Mouse (Mus musculus): ENCODE measurements around the gene Hbs1l.

The Hbs1l gene

DNA sequence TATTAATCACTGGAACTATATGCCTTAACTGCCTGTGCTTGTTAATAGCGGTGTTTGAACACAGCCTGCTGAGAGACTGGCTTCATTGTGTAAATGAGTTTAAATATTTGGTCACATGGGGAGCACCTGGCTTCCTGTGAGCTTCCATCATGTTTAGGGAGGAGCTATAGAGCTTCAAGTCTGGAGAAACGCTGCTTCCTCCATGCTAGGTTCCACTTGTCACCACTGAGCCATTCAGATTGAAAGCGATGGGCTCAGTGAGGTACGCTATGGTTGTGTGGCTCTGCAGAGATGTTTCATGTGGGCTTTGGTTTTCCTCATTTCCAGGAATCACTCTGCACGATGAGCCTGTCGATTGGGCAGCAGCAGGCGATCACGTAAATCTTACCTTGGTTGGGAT lies 62.2 kb downstream of the Hbs1l start:
- H3K4me1 ChIP-seq (replicated peaks; ENCODE audit: low read depth, low read length) = peaks cover 2% of the 10 kb centered on the region; the same call in 1 of the 2 replicates
- H3K4me3 ChIP-seq (replicated peaks; ENCODE audit: low read length) = no peak overlapping the region
- no peaks in the 10 kb centered on the region for H3K27me3 ChIP-seq (ENCODE audit: insufficient read depth, low read length)
- H3K9me3 ChIP-seq (ENCODE audit: low read length) = no peaks in the 10 kb centered on the region
- no peak for TF ChIP-seq NANOG (IDR thresholded peaks at IDR 0.05; ENCODE audit: borderline replicate concordance, low read length)
- no peak for TF ChIP-seq CTCF (conservative IDR thresholded peaks at IDR 0.05; ENCODE audit: low read length)
- no peak for TF ChIP-seq POU5F1 (IDR thresholded peaks at IDR 0.05; ENCODE audit: borderline replicate concordance, low read length)
- peaks cover 87% of the 10 kb centered on the region for H3K36me3 ChIP-seq (ENCODE audit: insufficient read depth, low read length)

DNA sequence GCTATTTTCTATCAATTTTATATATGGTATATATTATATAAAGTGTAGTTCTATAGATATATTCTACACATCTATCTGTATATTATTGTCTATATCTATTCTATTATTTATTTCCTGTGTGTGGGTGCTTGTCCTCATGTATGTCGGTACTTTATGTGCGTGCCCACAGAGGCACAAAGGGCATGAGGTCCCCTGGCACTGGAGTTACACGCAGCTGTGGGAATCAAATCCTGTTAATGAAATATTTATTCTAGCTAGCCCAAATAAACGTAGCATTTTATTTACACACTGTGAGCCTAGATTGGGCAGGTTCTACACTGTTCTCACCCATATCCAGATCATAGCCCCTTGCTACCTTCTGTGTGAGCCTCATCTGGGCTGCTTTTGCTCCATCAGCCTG lies 63.3 kb downstream of the Hbs1l start:
- Histone ChIP-seq H3K4me1 (replicated peaks; ENCODE audit: low read depth, low read length) (0 out of 2 replicates have a peak, but pooled peaks cover 2% of the 10 kb centered on the region), H3K4me3 (replicated peaks; ENCODE audit: low read length) (no peak overlapping the region), H3K36me3 (ENCODE audit: insufficient read depth, low read length) (peaks cover 82% of the 10 kb centered on the region), H3K9me3 (ENCODE audit: low read length) (no peaks in the 10 kb centered on the region), H3K27me3 (ENCODE audit: insufficient read depth, low read length) (no peaks in the 10 kb centered on the region)
- no peak for TF ChIP-seq POU5F1 (IDR thresholded peaks at IDR 0.05; ENCODE audit: borderline replicate concordance, low read length)
- no peak for TF ChIP-seq CTCF (conservative IDR thresholded peaks at IDR 0.05; ENCODE audit: low read length)
- TF ChIP-seq NANOG (IDR thresholded peaks at IDR 0.05; ENCODE audit: borderline replicate concordance, low read length) = no peak

- Histone ChIP-seq H3K27me3 (ENCODE audit: insufficient read depth, low read length) (no peaks in the 10 kb centered on the region), H3K4me3 (replicated peaks; ENCODE audit: low read length) (no peak overlapping the region), H3K36me3 (ENCODE audit: insufficient read depth, low read length) (peaks cover 81% of the 10 kb centered on the region), H3K4me1 (replicated peaks; ENCODE audit: low read depth, low read length) (peaks cover 13% of the 10 kb centered on the region; the same call in 1 of the 2 replicates), H3K9me3 (ENCODE audit: low read length) (no peaks in the 10 kb centered on the region)
- TF ChIP-seq POU5F1 (IDR thresholded peaks at IDR 0.05; ENCODE audit: borderline replicate concordance, low read length) = no peak
- TF ChIP-seq CTCF (conservative IDR thresholded peaks at IDR 0.05; ENCODE audit: low read length) = no peak
- no peak for TF ChIP-seq NANOG (IDR thresholded peaks at IDR 0.05; ENCODE audit: borderline replicate concordance, low read length)
Measured at GRCm38 (mm10) chr10:21361871-21362270, 66.1 kb downstream of the Hbs1l start.

DNA sequence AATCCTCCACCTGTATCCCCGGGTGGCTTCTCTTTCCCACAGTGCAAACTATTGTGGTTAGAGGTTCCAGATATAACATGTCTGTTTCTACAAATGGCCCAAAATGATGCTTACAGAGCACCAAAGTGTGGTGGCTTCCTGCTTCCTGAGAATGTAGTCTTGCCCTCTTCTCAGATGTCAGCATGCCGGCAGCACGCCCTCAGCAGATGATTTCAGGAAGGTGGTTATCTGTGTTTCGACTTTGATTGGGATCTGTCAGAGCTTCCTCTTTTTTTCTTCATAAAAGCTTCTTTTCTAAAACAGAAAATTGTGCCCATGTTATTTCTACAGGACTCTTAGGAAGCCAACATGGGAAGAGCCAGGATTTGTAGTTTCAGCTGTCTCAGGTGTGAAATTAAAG lies 67.5 kb downstream of the Hbs1l start:
- no peak overlapping the region for H3K4me3 ChIP-seq (replicated peaks; ENCODE audit: low read length)
- H3K36me3 ChIP-seq (ENCODE audit: insufficient read depth, low read length) = peaks cover 82% of the 10 kb centered on the region
- H3K27me3 ChIP-seq (ENCODE audit: insufficient read depth, low read length) = no peaks in the 10 kb centered on the region
- peaks cover 10% of the 10 kb centered on the region; the same call in 1 of the 2 replicates for H3K4me1 ChIP-seq (replicated peaks; ENCODE audit: low read depth, low read length)
- H3K9me3 ChIP-seq (ENCODE audit: low read length) = no peaks in the 10 kb centered on the region
- TF ChIP-seq POU5F1 (IDR thresholded peaks at IDR 0.05; ENCODE audit: borderline replicate concordance, low read length) (no peak), NANOG (IDR thresholded peaks at IDR 0.05; ENCODE audit: borderline replicate concordance, low read length) (no peak), CTCF (conservative IDR thresholded peaks at IDR 0.05; ENCODE audit: low read length) (no peak)

DNA sequence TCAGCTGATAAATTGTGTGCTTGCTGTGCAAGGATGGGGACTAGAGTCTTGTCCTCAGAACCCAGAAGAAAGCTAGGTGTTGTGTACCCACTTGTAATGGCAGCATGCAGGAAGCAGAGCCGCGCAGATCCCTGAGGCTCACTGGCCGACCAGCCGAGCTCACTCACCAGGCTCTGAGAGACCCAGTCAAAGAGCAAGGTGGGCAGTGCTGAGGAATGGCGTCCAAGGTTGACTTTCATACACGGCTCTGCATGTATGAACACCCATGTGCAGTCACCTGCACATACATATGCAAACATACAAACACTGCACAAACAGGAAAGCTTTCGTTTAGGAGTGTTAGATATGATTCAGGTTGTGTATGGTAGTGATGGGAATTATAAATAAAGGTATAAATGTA lies 69.2 kb downstream of the Hbs1l start:
- no peak for TF ChIP-seq CTCF (conservative IDR thresholded peaks at IDR 0.05; ENCODE audit: low read length)
- no peak for TF ChIP-seq POU5F1 (IDR thresholded peaks at IDR 0.05; ENCODE audit: borderline replicate concordance, low read length)
- no peak for TF ChIP-seq NANOG (IDR thresholded peaks at IDR 0.05; ENCODE audit: borderline replicate concordance, low read length)
- Histone ChIP-seq H3K36me3 (ENCODE audit: insufficient read depth, low read length) (peaks cover 86% of the 10 kb centered on the region), H3K4me1 (replicated peaks; ENCODE audit: low read depth, low read length) (peaks cover 10% of the 10 kb centered on the region; the same call in 1 of the 2 replicates), H3K4me3 (replicated peaks; ENCODE audit: low read length) (no peak overlapping the region), H3K27me3 (ENCODE audit: insufficient read depth, low read length) (no peaks in the 10 kb centered on the region), H3K9me3 (ENCODE audit: low read length) (no peaks in the 10 kb centered on the region)

DNA sequence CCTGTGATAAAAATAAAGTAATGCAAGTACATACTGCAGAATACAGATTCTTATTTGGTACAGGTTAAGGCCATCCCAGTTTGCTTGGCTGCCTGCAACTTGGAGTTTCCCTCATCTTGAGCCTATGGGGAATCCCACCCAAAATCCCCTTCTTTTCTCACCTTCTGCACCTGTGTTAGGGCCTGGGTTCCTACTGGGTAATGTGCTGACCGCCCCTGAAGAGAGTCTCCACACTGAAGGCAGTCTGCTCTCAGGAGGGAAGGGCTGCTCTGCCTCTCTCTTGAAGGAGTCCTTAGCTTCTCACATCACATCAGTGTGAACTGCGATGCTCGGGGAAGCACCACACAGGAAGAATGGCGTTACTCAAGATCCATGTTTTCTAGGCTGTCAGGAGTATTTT lies 70.1 kb downstream of the Hbs1l start:
- Histone ChIP-seq H3K27me3 (ENCODE audit: insufficient read depth, low read length) (no peaks in the 10 kb centered on the region), H3K4me3 (replicated peaks; ENCODE audit: low read length) (no peak overlapping the region), H3K9me3 (ENCODE audit: low read length) (no peaks in the 10 kb centered on the region), H3K4me1 (replicated peaks; ENCODE audit: low read depth, low read length) (peaks cover 10% of the 10 kb centered on the region; the same call in 1 of the 2 replicates), H3K36me3 (ENCODE audit: insufficient read depth, low read length) (peaks cover 83% of the 10 kb centered on the region)
- TF ChIP-seq CTCF (conservative IDR thresholded peaks at IDR 0.05; ENCODE audit: low read length) (no peak), NANOG (IDR thresholded peaks at IDR 0.05; ENCODE audit: borderline replicate concordance, low read length) (no peak), POU5F1 (IDR thresholded peaks at IDR 0.05; ENCODE audit: borderline replicate concordance, low read length) (no peak)

DNA sequence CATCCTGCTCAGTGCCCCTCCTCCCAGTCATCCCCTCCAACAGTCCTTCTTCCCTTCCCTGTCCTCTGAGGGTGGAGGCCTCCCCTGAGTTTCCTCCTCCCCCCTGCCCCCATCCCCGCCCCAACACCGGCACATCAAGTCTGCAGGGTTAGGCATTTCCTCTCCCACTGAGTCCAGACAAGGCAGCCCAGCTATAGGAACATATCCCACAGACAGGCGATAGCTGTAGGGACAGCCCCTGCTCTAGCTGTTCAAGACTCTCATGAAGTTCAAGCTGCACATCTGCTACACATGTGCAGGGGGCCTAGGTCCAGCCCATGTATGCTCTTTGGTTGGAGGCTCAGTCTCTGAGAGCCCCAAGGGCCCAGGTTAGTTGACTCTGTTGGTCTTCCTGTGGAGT lies 70.7 kb downstream of the Hbs1l start:
- TF ChIP-seq CTCF (conservative IDR thresholded peaks at IDR 0.05; ENCODE audit: low read length) (no peak), POU5F1 (IDR thresholded peaks at IDR 0.05; ENCODE audit: borderline replicate concordance, low read length) (no peak), NANOG (IDR thresholded peaks at IDR 0.05; ENCODE audit: borderline replicate concordance, low read length) (no peak)
- no peaks in the 10 kb centered on the region for H3K9me3 ChIP-seq (ENCODE audit: low read length)
- H3K4me3 ChIP-seq (replicated peaks; ENCODE audit: low read length) = no peak overlapping the region

DNA sequence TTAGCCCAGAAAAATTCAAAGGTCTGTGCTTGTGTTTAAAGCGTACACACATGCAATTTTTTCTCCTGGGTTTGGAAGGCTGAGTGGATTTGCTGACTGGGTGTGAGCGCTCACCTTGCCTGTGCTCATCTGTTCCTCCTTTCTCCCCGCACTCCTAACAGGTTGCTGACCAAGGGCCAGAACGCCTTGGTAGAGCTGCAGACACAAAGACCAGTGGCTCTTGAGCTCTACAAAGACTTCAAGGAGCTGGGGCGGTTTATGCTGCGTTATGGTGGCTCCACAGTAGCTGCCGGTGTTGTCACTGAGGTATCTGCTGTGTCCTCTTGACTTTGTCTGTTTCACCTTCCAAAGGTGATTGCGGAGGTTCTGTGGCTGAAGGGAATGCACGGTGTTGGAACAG lies 71.7 kb downstream of the Hbs1l start:
- H3K36me3 ChIP-seq (ENCODE audit: insufficient read depth, low read length) = peaks cover 70% of the 10 kb centered on the region
- no peak for TF ChIP-seq POU5F1 (IDR thresholded peaks at IDR 0.05; ENCODE audit: borderline replicate concordance, low read length)
- H3K4me1 ChIP-seq (replicated peaks; ENCODE audit: low read depth, low read length) = peaks cover 10% of the 10 kb centered on the region; the same call in 1 of the 2 replicates
- no peaks in the 10 kb centered on the region for H3K9me3 ChIP-seq (ENCODE audit: low read length)
- H3K4me3 ChIP-seq (replicated peaks; ENCODE audit: low read length) = no peak overlapping the region
- H3K27me3 ChIP-seq (ENCODE audit: insufficient read depth, low read length) = no peaks in the 10 kb centered on the region

More for the DNA sequence above, 70.7 kb downstream of the Hbs1l start:
- H3K4me1 ChIP-seq (replicated peaks; ENCODE audit: low read depth, low read length) = peaks cover 10% of the 10 kb centered on the region; the same call in 1 of the 2 replicates
- H3K27me3 ChIP-seq (ENCODE audit: insufficient read depth, low read length) = no peaks in the 10 kb centered on the region
- peaks cover 79% of the 10 kb centered on the region for H3K36me3 ChIP-seq (ENCODE audit: insufficient read depth, low read length)

DNA sequence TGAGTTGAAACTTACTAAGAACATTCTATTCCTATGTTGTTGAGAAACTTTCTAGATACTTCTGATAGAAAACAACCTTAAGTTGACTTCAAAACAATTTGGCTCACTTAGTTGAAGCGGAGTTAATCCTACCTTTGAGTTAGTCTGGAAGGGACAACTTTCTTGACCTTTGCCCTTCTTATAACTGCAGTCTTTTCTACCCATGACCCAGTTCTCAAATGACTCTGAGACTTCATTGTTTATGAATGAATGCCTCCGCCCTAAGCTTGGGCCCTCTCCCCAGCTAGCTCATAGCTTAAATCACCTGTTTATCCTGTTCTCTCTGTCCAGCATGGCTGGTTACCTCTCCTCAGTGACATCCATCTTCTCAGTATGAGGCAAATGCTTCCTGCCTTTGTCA lies 73.8 kb downstream of the Hbs1l start:
- peaks cover 54% of the 10 kb centered on the region for H3K36me3 ChIP-seq (ENCODE audit: insufficient read depth, low read length)
- TF ChIP-seq CTCF (conservative IDR thresholded peaks at IDR 0.05; ENCODE audit: low read length) = no peak
- TF ChIP-seq POU5F1 (IDR thresholded peaks at IDR 0.05; ENCODE audit: borderline replicate concordance, low read length) = no peak
- TF ChIP-seq NANOG (IDR thresholded peaks at IDR 0.05; ENCODE audit: borderline replicate concordance, low read length) = no peak

More for the DNA sequence above, 73.8 kb downstream of the Hbs1l start:
- Histone ChIP-seq H3K4me1 (replicated peaks; ENCODE audit: low read depth, low read length) (peaks cover 20% of the 10 kb centered on the region), H3K9me3 (ENCODE audit: low read length) (no peaks in the 10 kb centered on the region), H3K27me3 (ENCODE audit: insufficient read depth, low read length) (no peaks in the 10 kb centered on the region), H3K4me3 (replicated peaks; ENCODE audit: low read length) (no peak overlapping the region)

Measured in E14TG2a.4 (cell line).